Mouse (Mus musculus): ENCODE data around the gene Nsf.

The Nsf gene

GRCm38 (mm10) chr11:103848287-103848686 is 105.6 kb downstream of the Nsf start:
- no peak for DNase-seq (ENCODE audit: low read depth in 1 of 2, low spot score in 2 of 2)

- no peak for DNase-seq (ENCODE audit: low read depth in 1 of 2, low spot score in 2 of 2)
These were observed 113.0 kb downstream of the Nsf start for GRCm38 (mm10) chr11:103840834-103841233.

GRCm38 (mm10) chr11:103838955-103839354 is 114.9 kb downstream of the Nsf start:
- no peak for DNase-seq (ENCODE audit: low read depth in 1 of 2, low spot score in 2 of 2)

- DNase-seq (ENCODE audit: low read depth in 1 of 2, low spot score in 2 of 2) = no peak
These were observed 121.5 kb downstream of the Nsf start for GRCm38 (mm10) chr11:103832331-103832730.

- DNase-seq (ENCODE audit: low read depth in 1 of 2, low spot score in 2 of 2) = no peak
These were observed 122.1 kb downstream of the Nsf start for GRCm38 (mm10) chr11:103831766-103832165.

- no peak for DNase-seq (ENCODE audit: low read depth in 1 of 2, low spot score in 2 of 2)
These were observed 123.4 kb downstream of the Nsf start for GRCm38 (mm10) chr11:103830476-103830875.

GRCm38 (mm10) chr11:103829956-103830355 is 123.9 kb downstream of the Nsf start:
- DNase-seq (ENCODE audit: low read depth in 1 of 2, low spot score in 2 of 2) = no peak

- DNase-seq (ENCODE audit: low read depth in 1 of 2, low spot score in 2 of 2) = no peak
These were observed 125.0 kb downstream of the Nsf start for GRCm38 (mm10) chr11:103828866-103829265.

GRCm38 (mm10) chr11:103827201-103827600 is 126.7 kb downstream of the Nsf start:
- DNase-seq (ENCODE audit: low read depth in 1 of 2, low spot score in 2 of 2) = no peak

- no peak for DNase-seq (ENCODE audit: low read depth in 1 of 2, low spot score in 2 of 2)
These were observed 137.1 kb downstream of the Nsf start for GRCm38 (mm10) chr11:103816719-103817118.

- DNase-seq (ENCODE audit: low read depth in 1 of 2, low spot score in 2 of 2) = no peak
These were observed 137.9 kb downstream of the Nsf start for GRCm38 (mm10) chr11:103815986-103816385.

- DNase-seq (ENCODE audit: low read depth in 1 of 2, low spot score in 2 of 2) = no peak
These were observed 139.0 kb downstream of the Nsf start for GRCm38 (mm10) chr11:103814808-103815207.

GRCm38 (mm10) chr11:103811246-103811645 is 142.6 kb downstream of the Nsf start:
- no peak for DNase-seq (ENCODE audit: low read depth in 1 of 2, low spot score in 2 of 2)

- no peak for DNase-seq (ENCODE audit: low read depth in 1 of 2, low spot score in 2 of 2)
These were observed 143.2 kb downstream of the Nsf start for GRCm38 (mm10) chr11:103810631-103811030.

GRCm38 (mm10) chr11:103809611-103810598 is 144.0 kb downstream of the Nsf start:
- DNase-seq (ENCODE audit: low read depth in 1 of 2, low spot score in 2 of 2) = no peak

GRCm38 (mm10) chr11:103808771-103809610 is 144.9 kb downstream of the Nsf start:
- no peak for DNase-seq (ENCODE audit: low read depth in 1 of 2, low spot score in 2 of 2)

GRCm38 (mm10) chr11:103807966-103808365 is 145.9 kb downstream of the Nsf start:
- DNase-seq (ENCODE audit: low read depth in 1 of 2, low spot score in 2 of 2) = no peak

- DNase-seq (ENCODE audit: low read depth in 1 of 2, low spot score in 2 of 2) = no peak
These were observed 149.1 kb downstream of the Nsf start for GRCm38 (mm10) chr11:103804804-103805203.

GRCm38 (mm10) chr11:103804126-103804525 is 149.7 kb downstream of the Nsf start:
- no peak for DNase-seq (ENCODE audit: low read depth in 1 of 2, low spot score in 2 of 2)

GRCm38 (mm10) chr11:103801128-103801527 is 152.7 kb downstream of the Nsf start:
- DNase-seq (ENCODE audit: low read depth in 1 of 2, low spot score in 2 of 2) = no peak

GRCm38 (mm10) chr11:103789951-103790350 is 163.9 kb downstream of the Nsf start:
- no peak for DNase-seq (ENCODE audit: low read depth in 1 of 2, low spot score in 2 of 2)

GRCm38 (mm10) chr11:103780152-103780551 is 173.7 kb downstream of the Nsf start:
- no peak for DNase-seq (ENCODE audit: low read depth in 1 of 2, low spot score in 2 of 2)
